Mouse (Mus musculus): ENCODE data around the gene Tssk6. TPM values are rescaled to one million over a fixed set of nuclear protein-coding genes. Genes with fewer than 3 reads are reported as not detected.

Tssk6 gene
- polyA plus RNA-seq, 1 experiment: not detected

DNA sequence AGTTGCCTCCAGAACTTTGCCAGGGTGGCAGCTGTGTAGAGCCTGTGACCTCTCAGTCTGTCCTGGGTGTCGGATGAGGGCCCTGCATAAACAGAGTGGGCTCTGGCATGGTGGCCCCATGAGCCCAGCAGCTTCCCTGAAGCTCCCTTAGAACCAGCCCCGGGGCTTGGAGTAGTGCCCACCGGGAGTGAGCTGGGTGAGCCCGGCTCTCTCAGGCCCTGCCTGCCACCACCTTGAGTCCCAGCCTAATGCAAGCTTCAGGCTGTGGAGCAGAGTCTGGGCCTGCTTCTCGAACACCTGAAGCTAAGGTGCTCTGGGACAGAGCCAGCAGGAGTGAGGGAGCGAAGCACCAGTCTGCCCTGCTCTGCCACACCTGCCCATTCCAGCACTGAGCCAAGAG lies 31.1 kb upstream of the Tssk6 start:
- Histone ChIP-seq H3K27ac (ENCODE audit: insufficient read depth, low read depth, low read length) (no peak overlapping the region), H3K4me1 (ENCODE audit: control insufficient read depth, insufficient read depth, low read length) (no peaks in the 10 kb centered on the region), H3K4me3 (ENCODE audit: insufficient read depth, low read depth, low read length) (no peak overlapping the region)
- WGBS: 86% methylated on average over 6 of the region's 6 CpGs
- TF ChIP-seq CTCF (IDR thresholded peaks at IDR 0.05; ENCODE audit: insufficient read depth, low read depth, low read length) (no peak), POLR2A (IDR thresholded peaks at IDR 0.05; ENCODE audit: insufficient read depth, low read depth, low read length) (no peak)

GRCm38 (mm10) chr8:69874155-69874554 lies 27.8 kb upstream of the Tssk6 start:
- WGBS: 11% methylated on average over 9 of the region's 9 CpGs
- TF ChIP-seq POLR2A (IDR thresholded peaks at IDR 0.05; ENCODE audit: insufficient read depth, low read depth, low read length): no peak
- no peak for TF ChIP-seq CTCF (IDR thresholded peaks at IDR 0.05; ENCODE audit: insufficient read depth, low read depth, low read length)
- no peak overlapping the region for H3K4me3 ChIP-seq (ENCODE audit: insufficient read depth, low read depth, low read length)
- no peaks in the 10 kb centered on the region for H3K4me1 ChIP-seq (ENCODE audit: control insufficient read depth, insufficient read depth, low read length)
- H3K27ac ChIP-seq (ENCODE audit: insufficient read depth, low read depth, low read length): no peak overlapping the region

DNA sequence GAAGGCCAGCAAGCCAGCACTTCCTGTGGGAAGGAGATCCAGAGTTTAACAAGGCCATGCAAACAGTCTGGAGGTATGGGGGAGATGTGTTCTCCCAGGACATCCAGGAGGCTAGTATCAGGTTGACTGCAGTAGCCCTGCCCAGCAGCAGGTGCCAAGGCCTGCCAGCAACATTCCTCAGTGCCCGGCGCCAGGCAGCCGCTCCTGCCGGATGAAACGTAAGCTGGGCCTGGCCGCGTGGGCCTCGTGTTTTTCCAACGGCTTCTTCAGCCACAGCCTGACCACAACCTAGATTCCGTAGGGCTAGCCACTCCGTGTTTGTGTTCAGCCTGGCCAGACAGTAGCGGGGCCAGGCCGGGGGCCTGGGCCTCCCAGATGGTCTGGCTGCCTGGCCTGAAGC lies 27.3 kb upstream of the Tssk6 start:
- no peak for TF ChIP-seq CTCF (IDR thresholded peaks at IDR 0.05; ENCODE audit: insufficient read depth, low read depth, low read length)
- no peak for TF ChIP-seq POLR2A (IDR thresholded peaks at IDR 0.05; ENCODE audit: insufficient read depth, low read depth, low read length)
- Histone ChIP-seq H3K4me3 (ENCODE audit: insufficient read depth, low read depth, low read length) (no peak overlapping the region), H3K27ac (ENCODE audit: insufficient read depth, low read depth, low read length) (no peak overlapping the region), H3K4me1 (ENCODE audit: control insufficient read depth, insufficient read depth, low read length) (0 out of 2 replicates have a peak, but pooled peaks cover 2% of the 10 kb centered on the region)
- WGBS: 84% methylated on average over 13 of the region's 13 CpGs

DNA sequence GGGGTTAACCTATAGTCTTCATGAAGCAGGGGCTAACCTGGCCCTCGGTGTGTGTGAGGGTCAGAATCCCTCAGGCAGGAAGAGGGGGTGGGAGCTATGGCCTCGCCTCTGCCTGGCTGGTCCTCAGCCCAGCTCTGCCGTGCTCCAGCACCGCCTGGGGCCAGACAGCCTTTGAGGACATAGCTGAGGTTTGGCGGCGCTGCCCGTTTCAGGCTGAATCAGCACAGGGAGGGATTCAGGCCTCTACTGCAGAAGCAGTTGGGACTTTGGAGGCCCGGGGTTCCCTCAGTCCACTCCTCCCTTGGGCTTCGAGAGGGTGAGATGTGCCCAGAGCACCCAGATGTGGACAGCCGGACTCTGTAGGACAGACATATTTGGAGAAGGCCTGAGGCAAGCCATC lies 25.9 kb upstream of the Tssk6 start:
- Histone ChIP-seq H3K4me3 (ENCODE audit: insufficient read depth, low read depth, low read length) (no peak overlapping the region), H3K4me1 (ENCODE audit: control insufficient read depth, insufficient read depth, low read length) (peaks cover 12% of the 10 kb centered on the region; the same call in 1 of the 2 replicates), H3K27ac (ENCODE audit: insufficient read depth, low read depth, low read length) (no peak overlapping the region)
- TF ChIP-seq CTCF (IDR thresholded peaks at IDR 0.05; ENCODE audit: insufficient read depth, low read depth, low read length) (no peak), POLR2A (IDR thresholded peaks at IDR 0.05; ENCODE audit: insufficient read depth, low read depth, low read length) (no peak)
- 59% methylated on average over 10 of the region's 10 CpGs for WGBS

DNA sequence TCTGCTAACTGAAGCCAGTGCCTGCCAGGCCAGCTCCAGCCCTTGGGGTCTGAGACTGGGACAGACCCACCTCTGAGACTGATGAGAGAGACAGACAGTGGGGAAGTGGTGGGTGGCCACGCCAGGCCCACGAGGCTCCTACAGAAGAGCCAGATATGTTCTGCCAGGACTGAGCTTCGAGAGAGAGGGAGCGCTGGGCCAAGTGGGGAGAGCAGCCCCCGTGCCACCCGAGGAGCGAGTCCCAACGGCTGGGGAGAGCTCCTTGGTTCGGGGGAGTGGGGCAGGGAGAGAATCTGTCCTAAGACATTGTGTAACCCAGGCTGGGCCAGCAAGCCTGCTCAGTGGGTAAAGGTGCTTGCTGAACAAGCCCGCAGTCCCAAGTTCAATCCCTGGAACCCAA lies 25.0 kb upstream of the Tssk6 start:
- Histone ChIP-seq H3K27ac (ENCODE audit: insufficient read depth, low read depth, low read length) (no peak overlapping the region), H3K4me1 (ENCODE audit: control insufficient read depth, insufficient read depth, low read length) (peaks cover 20% of the 10 kb centered on the region), H3K4me3 (ENCODE audit: insufficient read depth, low read depth, low read length) (no peak overlapping the region)
- 88% methylated on average over 10 of the region's 10 CpGs for WGBS
- no peak for TF ChIP-seq POLR2A (IDR thresholded peaks at IDR 0.05; ENCODE audit: insufficient read depth, low read depth, low read length)

DNA sequence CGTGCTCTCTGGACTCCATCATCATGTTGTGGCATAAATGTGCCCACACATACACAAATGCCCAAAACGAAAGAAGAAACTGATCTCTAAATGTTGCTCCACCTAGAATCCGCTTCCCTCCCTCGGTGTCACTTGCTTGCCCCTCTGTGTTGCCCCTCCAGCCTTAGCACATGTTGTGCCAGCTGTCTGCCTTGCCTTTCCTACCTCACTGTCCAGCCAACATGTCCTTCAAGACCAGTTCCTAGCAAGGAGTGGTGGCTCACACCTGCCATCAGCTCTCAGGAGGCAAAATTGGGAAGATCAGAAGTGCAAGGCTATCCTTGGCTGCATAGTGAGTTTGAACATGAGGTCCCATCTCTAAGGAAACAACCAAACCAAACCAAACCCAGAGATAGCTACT lies 24.6 kb upstream of the Tssk6 start:
- no peak for TF ChIP-seq CTCF (IDR thresholded peaks at IDR 0.05; ENCODE audit: insufficient read depth, low read depth, low read length)
- TF ChIP-seq POLR2A (IDR thresholded peaks at IDR 0.05; ENCODE audit: insufficient read depth, low read depth, low read length): no peak
- Histone ChIP-seq H3K4me1 (ENCODE audit: control insufficient read depth, insufficient read depth, low read length) (peaks cover 25% of the 10 kb centered on the region), H3K27ac (ENCODE audit: insufficient read depth, low read depth, low read length) (no peak overlapping the region), H3K4me3 (ENCODE audit: insufficient read depth, low read depth, low read length) (no peak overlapping the region)
- 95% methylated on average over 4 of the region's 4 CpGs for WGBS

DNA sequence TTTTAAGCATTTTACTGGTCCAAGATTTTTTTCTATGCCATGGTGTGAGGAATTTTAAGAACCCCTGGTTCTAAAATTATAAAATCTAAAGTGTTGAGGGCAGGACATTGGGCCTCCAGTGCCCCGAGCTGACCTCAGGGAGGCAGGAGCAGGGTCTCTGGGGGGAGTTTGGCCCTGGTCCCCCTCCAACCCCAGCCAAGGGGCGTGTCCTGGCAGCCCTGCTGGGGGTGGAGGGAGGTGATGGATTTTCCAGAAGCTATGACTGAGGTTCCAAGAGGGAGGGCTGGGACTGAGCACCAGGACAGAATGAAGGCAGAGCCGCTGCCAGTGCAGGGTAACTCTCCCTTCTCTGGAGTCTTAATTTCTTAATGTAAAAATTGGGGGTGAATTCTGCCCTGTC lies 24.0 kb upstream of the Tssk6 start:
- WGBS: 63% methylated on average over 3 of the region's 3 CpGs
- no peak overlapping the region for H3K27ac ChIP-seq (ENCODE audit: insufficient read depth, low read depth, low read length)
- H3K4me3 ChIP-seq (ENCODE audit: insufficient read depth, low read depth, low read length): no peak overlapping the region
- TF ChIP-seq POLR2A (IDR thresholded peaks at IDR 0.05; ENCODE audit: insufficient read depth, low read depth, low read length): no peak
- no peak for TF ChIP-seq CTCF (IDR thresholded peaks at IDR 0.05; ENCODE audit: insufficient read depth, low read depth, low read length)
- peaks cover 29% of the 10 kb centered on the region for H3K4me1 ChIP-seq (ENCODE audit: control insufficient read depth, insufficient read depth, low read length)

GRCm38 (mm10) chr8:69879678-69880077 lies 22.3 kb upstream of the Tssk6 start:
- 79% methylated on average over 8 of the region's 8 CpGs for WGBS
- H3K4me1 ChIP-seq (ENCODE audit: control insufficient read depth, insufficient read depth, low read length): peaks cover 32% of the 10 kb centered on the region
- H3K27ac ChIP-seq (ENCODE audit: insufficient read depth, low read depth, low read length): no peak overlapping the region
- H3K4me3 ChIP-seq (ENCODE audit: insufficient read depth, low read depth, low read length): no peak overlapping the region
- TF ChIP-seq POLR2A (IDR thresholded peaks at IDR 0.05; ENCODE audit: insufficient read depth, low read depth, low read length): no peak
- no peak for TF ChIP-seq CTCF (IDR thresholded peaks at IDR 0.05; ENCODE audit: insufficient read depth, low read depth, low read length)

DNA sequence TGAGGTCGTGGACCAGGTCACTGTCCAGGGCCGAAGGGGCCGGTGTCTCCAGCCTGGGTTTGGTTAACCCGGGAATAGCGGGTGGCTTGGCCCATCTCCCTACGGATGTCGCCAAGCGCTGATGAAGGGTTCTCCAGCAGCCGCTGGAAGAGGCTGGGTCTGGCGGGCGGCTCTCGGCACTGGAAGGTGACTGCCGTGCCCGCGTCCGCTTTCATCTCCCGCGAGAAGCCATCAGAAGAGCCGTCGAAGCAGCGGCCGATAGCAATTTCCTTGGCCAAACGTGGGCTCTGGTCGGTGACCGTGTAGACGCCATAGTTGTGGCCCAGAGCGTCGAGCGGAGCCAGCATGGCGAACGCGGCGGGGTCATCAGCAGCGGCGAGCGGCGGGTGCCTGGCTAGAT lies 21.1 kb upstream of the Tssk6 start:
- peaks cover 33% of the 10 kb centered on the region for H3K4me1 ChIP-seq (ENCODE audit: control insufficient read depth, insufficient read depth, low read length)
- WGBS: 29% methylated on average over 37 of the region's 37 CpGs
- TF ChIP-seq CTCF (IDR thresholded peaks at IDR 0.05; ENCODE audit: insufficient read depth, low read depth, low read length): no peak
- no peak for TF ChIP-seq POLR2A (IDR thresholded peaks at IDR 0.05; ENCODE audit: insufficient read depth, low read depth, low read length)
- peak overlapping the region; percentile 44 for H3K4me3 ChIP-seq (ENCODE audit: insufficient read depth, low read depth, low read length)
- H3K27ac ChIP-seq (ENCODE audit: insufficient read depth, low read depth, low read length): no peak overlapping the region

DNA sequence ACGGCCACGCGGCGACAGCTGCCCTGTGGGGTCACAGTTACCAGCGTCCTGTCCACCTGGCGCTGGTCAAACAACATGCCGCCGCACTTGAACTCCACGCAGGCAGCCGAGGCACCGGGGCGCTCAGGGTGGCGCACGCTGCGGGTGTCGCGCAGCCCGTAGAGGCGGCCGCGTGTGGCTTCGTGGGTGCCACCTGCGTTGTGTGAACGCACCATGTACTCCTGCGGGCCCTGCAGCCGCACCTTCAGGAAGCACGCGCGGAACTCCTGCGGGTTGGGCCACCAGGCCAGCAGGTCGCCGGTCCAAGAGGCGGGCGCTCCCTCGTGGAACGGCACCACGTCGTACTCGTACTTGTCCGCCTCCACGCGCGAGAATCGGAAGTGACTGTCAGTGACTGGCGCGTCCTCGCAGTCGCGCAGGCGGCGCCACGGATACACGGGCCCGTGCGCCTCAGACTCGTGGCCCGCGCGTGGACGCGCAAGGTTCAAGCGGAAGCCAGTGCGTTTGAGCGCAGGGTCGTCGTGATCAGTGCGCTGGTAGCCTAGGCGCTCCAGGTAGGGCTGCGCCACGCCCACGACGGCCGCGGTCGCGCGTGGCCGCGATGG lies 20.6 kb upstream of the Tssk6 start:
- TF ChIP-seq CTCF (IDR thresholded peaks at IDR 0.05; ENCODE audit: insufficient read depth, low read depth, low read length) (no peak), POLR2A (IDR thresholded peaks at IDR 0.05; ENCODE audit: insufficient read depth, low read depth, low read length) (no peak)
- WGBS: 17% methylated on average over 79 of the region's 79 CpGs
- H3K27ac ChIP-seq (ENCODE audit: insufficient read depth, low read depth, low read length): no peak overlapping the region
- H3K4me1 ChIP-seq (ENCODE audit: control insufficient read depth, insufficient read depth, low read length): peaks cover 39% of the 10 kb centered on the region
- H3K4me3 ChIP-seq (ENCODE audit: insufficient read depth, low read depth, low read length): peak overlapping the region; percentile 44

Data from olfactory bulb, adult 2 months (tissue).